Mouse (Mus musculus) monocyte, adult 5-6 weeks (primary cell): ENCODE measurements around the gene Nptxr. TPM values are rescaled to one million over a fixed set of nuclear protein-coding genes. Genes with fewer than 3 reads are reported as not detected.

Experiments
- ATAC-seq: fragments of 153-309, 156-312 bp; replicated peaks from 2 replicates; pipeline ENCODE4 v1.8.0; 2017; ENCODE audit warnings: mild to moderate bottlenecking; ENCODE audit not compliant: low TSS enrichment, insufficient number of reproducible peaks, severe bottlenecking, poor library complexity, low FRiP score
- total RNA-seq: library from RNA; stranded (forward); fragments of 200-1000, 200-491, 200-594 nt; gene quantifications from 3 replicates; pipeline ENCODE4 v1.2.3, GENCODE M21; 2017

The Nptxr gene
- total RNA-seq, 1 experiment from 2014 or later, result not detected

GRCm38 (mm10) chr15:79797096-79797495 is 7.5 kb downstream of the Nptxr start:
- ATAC-seq, result no peak

- no peak for ATAC-seq
Observed at GRCm38 (mm10) chr15:79796256-79796655, 8.3 kb downstream of the Nptxr start.

- ATAC-seq, result no peak
Observed at GRCm38 (mm10) chr15:79794173-79794572, 10.4 kb downstream of the Nptxr start.

GRCm38 (mm10) chr15:79793076-79793475 is 11.5 kb downstream of the Nptxr start:
- ATAC-seq, result no peak

- ATAC-seq, result no peak
Observed at GRCm38 (mm10) chr15:79792455-79792854, 12.1 kb downstream of the Nptxr start.

- ATAC-seq, result no peak
Observed at GRCm38 (mm10) chr15:79791502-79791901, 13.1 kb downstream of the Nptxr start.

GRCm38 (mm10) chr15:79790905-79791304 is 13.7 kb downstream of the Nptxr start:
- no peak for ATAC-seq

- ATAC-seq, result no peak
Observed at GRCm38 (mm10) chr15:79790111-79790510, 14.5 kb downstream of the Nptxr start.

GRCm38 (mm10) chr15:79787815-79788214 is 16.8 kb downstream of the Nptxr start:
- ATAC-seq, result no peak

GRCm38 (mm10) chr15:79785056-79785455 is 19.5 kb downstream of the Nptxr start:
- ATAC-seq, result no peak

GRCm38 (mm10) chr15:79777749-79778148 is 26.8 kb downstream of the Nptxr start, which contains the start of gene Dnal4:
Gene Dnal4 (minus strand): TSS chr15:79777849.
- no peak for ATAC-seq

- ATAC-seq, result no peak
Observed at GRCm38 (mm10) chr15:79775662-79776061, 28.9 kb downstream of the Nptxr start.

- peak; percentile 99 for ATAC-seq
Observed at GRCm38 (mm10) chr15:79774117-79775027, 30.2 kb downstream of the Nptxr start.

GRCm38 (mm10) chr15:79770629-79771240 is 33.8 kb downstream of the Nptxr start:
- no peak for ATAC-seq

GRCm38 (mm10) chr15:79768302-79768701 is 36.3 kb downstream of the Nptxr start:
- ATAC-seq, result peak; percentile 57; the same call in 1 of the 2 replicates

- no peak for ATAC-seq
Observed at GRCm38 (mm10) chr15:79767327-79767961, 37.1 kb downstream of the Nptxr start.

- ATAC-seq, result no peak
Observed at GRCm38 (mm10) chr15:79766586-79767071, 37.9 kb downstream of the Nptxr start.

- no peak for ATAC-seq
Observed at GRCm38 (mm10) chr15:79766168-79766567, 38.4 kb downstream of the Nptxr start.

- no peak for ATAC-seq
Observed at GRCm38 (mm10) chr15:79765361-79765760, 39.2 kb downstream of the Nptxr start.
